Mouse (Mus musculus) heart, embryonic 14.5 days (tissue): ENCODE data around the gene Kcna6. TPM values are rescaled to one million over a fixed set of nuclear protein-coding genes. Genes with fewer than 3 reads are reported as not detected.

Experiments used
- ATAC-seq: fragments of 200-750 bp; cut with Nextera tagmentation; 2 replicates; pipeline ENCODE4 v1.8.0; 2017; ENCODE audit warnings: low read depth, moderate TSS enrichment; ENCODE audit not compliant: insufficient number of reproducible peaks, insufficient read depth, low FRiP score
- H3K27ac ChIP-seq, 2 experiments: fragments of 200-500 bp in 1 of 2; fragments of 300-500 bp in 1 of 2; sonication (generic) in 1 of 2; replicated peaks in 1 of 2; 2 replicates each; pipeline ENCODE4 v1.5.1; 2012 to 2014; ENCODE audit warnings: low read depth in 2 of 2, low read length in 2 of 2, control low read depth in 1 of 2, mild to moderate bottlenecking in 1 of 2, mixed read lengths in 1 of 2; ENCODE audit not compliant: control insufficient read depth in 1 of 2, insufficient read depth in 1 of 2
- H3K27me3 ChIP-seq: fragments of 300-500 bp; sonication (generic); 2 replicates; pipeline ENCODE4 v1.6.1; 2014; ENCODE audit warnings: mild to moderate bottlenecking, low read length, control low read depth; ENCODE audit not compliant: control insufficient read depth, insufficient read depth
- H3K36me3 ChIP-seq: fragments of 300-500 bp; sonication (generic); 2 replicates; pipeline ENCODE4 v1.6.1; 2014; ENCODE audit warnings: mild to moderate bottlenecking, control low read depth, low read length, mixed read lengths; ENCODE audit not compliant: control insufficient read depth, insufficient read depth
- H3K4me1 ChIP-seq, 2 experiments: fragments of 200-500 bp in 1 of 2; fragments of 300-500 bp in 1 of 2; sonication (generic) in 1 of 2; 2 replicates each; pipeline ENCODE4 v1.6.1; 2012 to 2014; ENCODE audit warnings: low read length in 2 of 2, control low read depth in 1 of 2, mixed read lengths in 1 of 2; ENCODE audit not compliant: control insufficient read depth in 2 of 2, insufficient read depth in 2 of 2
- H3K4me2 ChIP-seq: fragments of 300-500 bp; sonication (generic); 2 replicates; pipeline ENCODE4 v1.6.1; 2014; ENCODE audit warnings: mild to moderate bottlenecking, low read length
- H3K4me3 ChIP-seq, 2 experiments: fragments of 200-500 bp in 1 of 2; fragments of 300-500 bp in 1 of 2; sonication (generic) in 1 of 2; 2 replicates each; pipeline ENCODE4 v1.5.1; 2012 to 2014; ENCODE audit warnings: low read length in 2 of 2, mild to moderate bottlenecking in 2 of 2, control low read depth in 1 of 2, low read depth in 1 of 2, moderate library complexity in 1 of 2; ENCODE audit not compliant: control insufficient read depth in 1 of 2, insufficient read depth in 1 of 2
- H3K9ac ChIP-seq: fragments of 300-500 bp; sonication (generic); 2 replicates; pipeline ENCODE4 v1.6.1; 2014; ENCODE audit warnings: mild to moderate bottlenecking, low read length
- H3K9me3 ChIP-seq: fragments of 300-500 bp; sonication (generic); 2 replicates; pipeline ENCODE4 v1.6.1; 2016; ENCODE audit warnings: low read length, control low read depth; ENCODE audit not compliant: control insufficient read depth
- WGBS: fragments of 180-500 bp; shearing (Covaris S2); extraction: QIAGEN DNeasy Blood & Tissue Kit; methylation state at CpG from one replicate; pipeline ENCODE4 v1.1.7; 2014; 5-methylcytosine and 5-hydroxymethylcytosine counted together
- polyA plus RNA-seq: library from polyadenylated mRNA; unstranded; fragments of >200 nt; fragmentation: Nextera tagmentation; extraction: Ambion mirVana; gene quantifications from 2 replicates; pipeline ENCODE4 v1.2.1, GENCODE M21; 2014

Gene Kcna6
- polyA plus RNA-seq, 1 experiment from 2014 or later, result 1.0 TPM

- WGBS, result 55% methylated on average over 5 of the region's 5 CpGs
Observed at GRCm38 (mm10) chr6:126699995-126700394, 40.5 kb downstream of the Kcna6 start.

DNA sequence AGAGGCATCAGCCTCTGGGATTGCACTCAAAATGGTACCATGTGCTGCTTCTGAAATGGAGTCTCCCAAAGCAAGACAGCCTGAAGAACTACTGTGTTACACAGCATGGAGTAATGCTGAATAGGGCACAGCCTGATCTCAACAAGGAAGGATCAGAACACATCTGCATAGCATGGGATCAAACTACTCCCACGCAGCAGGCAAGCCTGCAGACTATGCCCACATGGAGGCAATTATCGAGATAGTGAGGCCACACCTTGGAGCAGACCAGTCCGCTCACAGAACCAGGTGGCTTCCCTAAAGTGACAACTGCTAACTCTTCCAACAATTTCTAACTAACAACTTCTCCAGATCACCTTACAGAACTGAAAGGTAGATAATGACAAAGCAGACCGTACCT lies 53.4 kb downstream of the Kcna6 start:
- Histone ChIP-seq H3K9ac (no peak overlapping the region), H3K4me2 (no peak overlapping the region), H3K36me3 (no peaks in the 10 kb centered on the region), H3K27ac (no peak overlapping the region), H3K4me1 (no peaks in the 10 kb centered on the region), H3K4me3 (no peak overlapping the region), H3K9me3 (no peaks in the 10 kb centered on the region), H3K27me3 (no peaks in the 10 kb centered on the region)
- WGBS, result 75% methylated on average over 4 of the region's 4 CpGs
- ATAC-seq, result no peak

More at GRCm38 (mm10) chr6:126699995-126700394, 40.5 kb downstream of the Kcna6 start:
- H3K9me3 ChIP-seq, result no peaks in the 10 kb centered on the region
- H3K4me1 ChIP-seq, result peaks cover 2 to 7% of the 10 kb centered on the region in 2 experiments
- H3K27me3 ChIP-seq, result peaks cover 44% of the 10 kb centered on the region
- H3K36me3 ChIP-seq, result no peaks in the 10 kb centered on the region
- no peak overlapping the region for H3K4me2 ChIP-seq
- H3K27ac ChIP-seq, result no peak overlapping the region
- no peak overlapping the region for H3K9ac ChIP-seq
- H3K4me3 ChIP-seq, result no peak overlapping the region
- no peak for ATAC-seq

- no peaks in the 10 kb centered on the region for H3K27me3 ChIP-seq
- 70% methylated on average over 3 of the region's 3 CpGs for WGBS
Observed at GRCm38 (mm10) chr6:126685135-126685534, 55.3 kb downstream of the Kcna6 start.

DNA sequence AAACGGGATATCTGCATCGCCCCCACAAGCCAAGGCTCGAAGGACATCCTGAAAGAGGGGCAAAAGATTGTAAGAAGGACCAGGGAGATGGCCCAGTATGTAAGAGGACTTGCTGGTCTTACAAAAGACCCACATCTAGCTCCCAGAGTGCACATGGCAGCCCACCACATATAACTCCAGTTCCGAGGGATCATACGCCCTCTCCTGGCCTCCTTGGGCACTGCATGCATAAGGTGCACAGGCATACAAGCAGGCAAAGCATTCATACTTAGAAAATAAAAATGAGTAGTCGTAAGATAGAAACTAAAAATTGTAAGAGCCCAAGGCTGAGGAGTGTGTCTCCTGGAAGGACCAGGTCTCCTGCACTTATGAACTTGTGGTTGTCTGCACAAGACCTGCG lies 61.5 kb downstream of the Kcna6 start:
- no peak for ATAC-seq
- H3K27me3 ChIP-seq, result peaks cover 5% of the 10 kb centered on the region; the same call in 1 of the 2 replicates
- no peaks in the 10 kb centered on the region for H3K36me3 ChIP-seq
- no peak overlapping the region for H3K9ac ChIP-seq
- no peaks in the 10 kb centered on the region for H3K9me3 ChIP-seq
- H3K4me1 ChIP-seq, result no peaks in the 10 kb centered on the region; a peak in 1 of 4 replicates
- 65% methylated on average over 7 of the region's 7 CpGs for WGBS
- no peak overlapping the region for H3K27ac ChIP-seq
- H3K4me2 ChIP-seq, result no peak overlapping the region
- no peak overlapping the region for H3K4me3 ChIP-seq

More at GRCm38 (mm10) chr6:126685135-126685534, 55.3 kb downstream of the Kcna6 start:
- Histone ChIP-seq H3K4me3 (no peak overlapping the region), H3K27ac (no peak overlapping the region), H3K9me3 (no peaks in the 10 kb centered on the region), H3K9ac (no peak overlapping the region), H3K4me2 (no peak overlapping the region), H3K36me3 (no peaks in the 10 kb centered on the region), H3K4me1 (no peaks in the 10 kb centered on the region; a peak in 1 of 4 replicates)
- ATAC-seq, result no peak

- H3K27me3 ChIP-seq, result no peaks in the 10 kb centered on the region
- no peak overlapping the region for H3K9ac ChIP-seq
- 77% methylated on average over 5 of the region's 5 CpGs for WGBS
- ATAC-seq, result no peak
- no peaks in the 10 kb centered on the region for H3K9me3 ChIP-seq
- H3K4me2 ChIP-seq, result no peak overlapping the region
- no peak overlapping the region for H3K27ac ChIP-seq
- H3K36me3 ChIP-seq, result no peaks in the 10 kb centered on the region
- H3K4me3 ChIP-seq, result no peak overlapping the region
- no peaks in the 10 kb centered on the region for H3K4me1 ChIP-seq
Observed at GRCm38 (mm10) chr6:126667001-126667400, 73.5 kb downstream of the Kcna6 start.

GRCm38 (mm10) chr6:126666091-126666490 lies 74.4 kb downstream of the Kcna6 start:
- WGBS, result 56% methylated on average over 6 of the region's 6 CpGs
- Histone ChIP-seq H3K4me1 (no peaks in the 10 kb centered on the region), H3K9me3 (no peaks in the 10 kb centered on the region), H3K27me3 (0 out of 2 replicates have a peak, but pooled peaks cover 5% of the 10 kb centered on the region), H3K9ac (no peak overlapping the region), H3K4me2 (no peak overlapping the region), H3K4me3 (no peak overlapping the region), H3K36me3 (no peaks in the 10 kb centered on the region), H3K27ac (no peak overlapping the region)
- ATAC-seq, result no peak

- 65% methylated on average over 3 of the region's 3 CpGs for WGBS
- no peak overlapping the region for H3K4me2 ChIP-seq
- no peaks in the 10 kb centered on the region for H3K4me1 ChIP-seq
- H3K27me3 ChIP-seq, result 0 out of 2 replicates have a peak, but pooled peaks cover 5% of the 10 kb centered on the region
- no peaks in the 10 kb centered on the region for H3K9me3 ChIP-seq
- no peak overlapping the region for H3K9ac ChIP-seq
- no peak overlapping the region for H3K27ac ChIP-seq
- ATAC-seq, result no peak
- no peaks in the 10 kb centered on the region for H3K36me3 ChIP-seq
- no peak overlapping the region for H3K4me3 ChIP-seq
Observed at GRCm38 (mm10) chr6:126664569-126664968, 75.9 kb downstream of the Kcna6 start.
